Mouse (Mus musculus): ENCODE data around the gene Colec11.

DNA sequence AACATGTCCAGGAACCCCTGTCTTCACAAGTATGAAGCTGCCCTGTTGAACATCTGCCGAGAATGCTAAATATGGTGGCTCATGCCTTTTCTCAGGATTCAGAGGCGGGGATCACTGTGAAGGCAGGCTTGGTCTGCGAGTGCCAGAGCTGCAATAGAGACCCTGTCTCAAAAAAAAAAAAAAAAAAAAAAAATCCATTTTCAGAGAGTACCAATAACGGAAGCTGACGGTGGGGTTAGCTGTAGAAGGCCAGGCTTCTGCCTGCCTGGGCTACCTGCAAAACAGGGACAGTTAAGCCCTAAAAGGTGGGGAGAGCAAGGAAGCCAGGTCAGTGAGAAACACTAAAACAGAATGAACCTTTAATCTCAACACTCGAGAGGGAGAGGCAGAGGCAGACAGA lies 13.4 kb upstream of the Colec11 start:
- TF ChIP-seq CTCF (IDR thresholded peaks at IDR 0.05) (no peak), EP300 (IDR thresholded peaks at IDR 0.05) (no peak)
